Mouse (Mus musculus) right cerebral cortex, postnatal 4 days (tissue): ENCODE measurements at regions not wholly inside any gene's neighbourhood (a gene's known extent, or its start where the extent isn't known, plus 50 kb on each side); places are given as distances from the start of the nearest gene placed in this dataset.

Experiments used
- DNase-seq: peaks from one replicate; pipeline ENCODE4 v3.0.0-alpha.2; 2022

- DNase-seq = no peak
These were observed 163.6 kb downstream of the Bmp7 start for GRCm38 (mm10) chr2:172776485-172776884.

- no peak for DNase-seq
These were observed 162.3 kb downstream of the Bmp7 start for GRCm38 (mm10) chr2:172777774-172778173.

GRCm38 (mm10) chr2:172779096-172779495 is 161.0 kb downstream of the Bmp7 start:
- DNase-seq = no peak

- no peak for DNase-seq
These were observed 157.4 kb downstream of the Bmp7 start for GRCm38 (mm10) chr2:172782686-172783085.

- DNase-seq = no peak
These were observed 153.8 kb downstream of the Bmp7 start for GRCm38 (mm10) chr2:172786297-172786696.

GRCm38 (mm10) chr2:172787203-172787944 is 152.7 kb downstream of the Bmp7 start:
- DNase-seq = no peak

- DNase-seq = no peak
These were observed 150.9 kb downstream of the Bmp7 start for GRCm38 (mm10) chr2:172789260-172789659.

- DNase-seq = no peak
These were observed 147.6 kb downstream of the Bmp7 start for GRCm38 (mm10) chr2:172792555-172792954.

GRCm38 (mm10) chr2:172793991-172794390 is 146.1 kb downstream of the Bmp7 start:
- DNase-seq = no peak

- no peak for DNase-seq
These were observed 145.3 kb downstream of the Bmp7 start for GRCm38 (mm10) chr2:172794771-172795170.

GRCm38 (mm10) chr2:172796104-172796503 is 144.0 kb downstream of the Bmp7 start:
- DNase-seq = no peak

GRCm38 (mm10) chr2:172796955-172797354 is 143.2 kb downstream of the Bmp7 start:
- DNase-seq = no peak

GRCm38 (mm10) chr2:172799951-172800350 is 140.2 kb downstream of the Bmp7 start:
- DNase-seq = no peak

GRCm38 (mm10) chr2:172800801-172801200 is 139.3 kb downstream of the Bmp7 start:
- DNase-seq = no peak

- DNase-seq = no peak
These were observed 138.3 kb downstream of the Bmp7 start for GRCm38 (mm10) chr2:172801804-172802203.

- no peak for DNase-seq
These were observed 132.7 kb downstream of the Bmp7 start for GRCm38 (mm10) chr2:172807446-172807845.

GRCm38 (mm10) chr2:172809306-172809705 is 130.8 kb downstream of the Bmp7 start:
- DNase-seq = no peak

- no peak for DNase-seq
These were observed 126.8 kb downstream of the Bmp7 start for GRCm38 (mm10) chr2:172813319-172813718.

- no peak for DNase-seq
These were observed 126.2 kb downstream of the Bmp7 start for GRCm38 (mm10) chr2:172813906-172814305.

- no peak for DNase-seq
These were observed 125.0 kb downstream of the Bmp7 start for GRCm38 (mm10) chr2:172815146-172815545.

- no peak for DNase-seq
These were observed 122.9 kb downstream of the Bmp7 start for GRCm38 (mm10) chr2:172817058-172817745.
